7 mouse cellular contexts compared by ENCODE assay signal in the genomic region with DNA sequence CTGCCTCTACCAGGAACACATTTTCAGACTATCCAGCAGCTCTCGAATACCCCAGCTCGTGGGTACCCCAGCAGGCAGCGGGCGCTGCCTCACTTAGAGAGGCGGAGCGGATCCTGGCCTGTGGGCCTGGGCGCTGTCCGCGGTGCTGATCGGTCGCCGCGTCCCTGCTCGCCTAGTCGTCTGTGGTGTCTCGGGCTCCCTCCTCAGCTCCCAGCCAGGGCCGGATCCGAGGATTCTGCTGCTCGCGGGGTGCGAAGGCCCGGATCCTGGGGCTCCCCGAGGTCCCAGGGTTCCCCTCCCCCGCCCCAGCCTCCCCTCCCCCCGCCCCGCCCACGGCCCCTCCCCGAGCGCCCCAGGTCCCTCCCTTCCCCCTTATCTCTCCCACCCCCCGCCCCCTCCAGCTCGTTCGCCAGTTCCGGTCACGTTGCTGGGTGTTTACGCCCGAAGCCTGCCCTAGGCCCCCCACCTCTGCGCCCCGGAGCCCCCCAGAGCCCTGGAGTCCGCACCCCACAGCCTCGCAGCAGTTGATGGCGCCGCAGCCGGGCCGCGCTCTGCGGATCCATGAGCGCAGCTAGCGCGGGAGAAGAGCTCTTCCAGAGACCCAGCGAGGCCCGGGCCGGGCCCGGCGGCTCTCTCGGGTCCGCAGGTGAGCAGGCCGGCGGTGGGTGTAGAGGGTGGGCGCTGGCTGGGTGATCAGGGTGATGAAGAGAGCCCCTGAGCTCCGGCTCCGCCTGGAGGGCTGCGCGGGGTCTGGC. TPM values are rescaled to one million over a fixed set of nuclear protein-coding genes. Genes with fewer than 3 reads are reported as not detected.
DNase-seq lines count a peak whose midpoint lies in the region; ATAC-seq lines count a peak whose summit lies in the region.

Ccdc92b (plus strand) TSS at position 405 of the 755 bp plus-strand sequence.

- H3K9ac ChIP-seq in intestine, embryonic 16.5 days (ENCODE audit: low read depth, low read length) = no peak within 1 kb of the TSS
- peak within 1 kb of the TSS; percentile 80 for H3K9ac ChIP-seq in midbrain, embryonic 13.5 days (replicated peaks)

- peaks cover 18% of the 10 kb centered on the region for H3K27me3 ChIP-seq in intestine, embryonic 16.5 days (replicated peaks; ENCODE audit: control insufficient read depth, insufficient read depth, low read length)
- peaks cover 51% of the 10 kb centered on the region for H3K27me3 ChIP-seq in limb, embryonic 10.5 days (ENCODE audit: low read depth, poor library complexity, severe bottlenecking)
- peaks cover 34% of the 10 kb centered on the region for H3K27me3 ChIP-seq in midbrain, embryonic 13.5 days

- H3K4me1 ChIP-seq in intestine, embryonic 16.5 days (ENCODE audit: control insufficient read depth, insufficient read depth, low read length) = peaks cover 13% of the 10 kb centered on the region; the same call in 1 of the 2 replicates
- H3K4me1 ChIP-seq in limb, embryonic 10.5 days = peaks cover 11% of the 10 kb centered on the region
- H3K4me1 ChIP-seq in midbrain, embryonic 13.5 days (replicated peaks) = peaks cover 10% of the 10 kb centered on the region

- H3K4me3 ChIP-seq in intestine, embryonic 16.5 days (ENCODE audit: low read length) = peak within 1 kb of the TSS; percentile 33
- peak within 1 kb of the TSS; percentile 47 for H3K4me3 ChIP-seq in limb, embryonic 10.5 days
- peak within 1 kb of the TSS; percentile 71 for H3K4me3 ChIP-seq in midbrain, embryonic 13.5 days (replicated peaks)

- peak; percentile 82 for ATAC-seq in intestine, embryonic 16.5 days
- peak; percentile 87 for ATAC-seq in midbrain, embryonic 13.5 days

- WGBS in intestine, embryonic 16.5 days = 1% methylated on average over 55 of the region's 63 CpGs
- WGBS in limb, embryonic 10.5 days = under 1% methylated on average over 57 of the region's 63 CpGs
- WGBS in midbrain, embryonic 13.5 days = under 1% methylated on average over 56 of the region's 63 CpGs

- H3K27ac ChIP-seq in intestine, embryonic 16.5 days (ENCODE audit: low read length) = no peak within 1 kb of the TSS
- H3K27ac ChIP-seq in limb, embryonic 10.5 days = no peak within 1 kb of the TSS
- H3K27ac ChIP-seq in midbrain, embryonic 13.5 days = no peak within 1 kb of the TSS

- peak within 1 kb of the TSS; percentile 58 for H3K4me2 ChIP-seq in intestine, embryonic 16.5 days (ENCODE audit: low read depth, low read length)
- H3K4me2 ChIP-seq in midbrain, embryonic 13.5 days (replicated peaks) = peak within 1 kb of the TSS; percentile 79

- DNase-seq in adrenal gland, postnatal 14 days = peak; percentile 91
- peak; percentile 89 for DNase-seq in embryo, embryonic 9.5 days (ENCODE audit: extremely low spot score)
- peak; percentile 70 to 87 for DNase-seq in gastrocnemius, postnatal 4 days (ENCODE audit: low spot score in 2 of 2)
- peak; percentile 96 for DNase-seq in limb, embryonic 10.5 days (ENCODE audit: low spot score)
- peak; percentile 64 for DNase-seq in spleen, adult 12 weeks (ENCODE audit: low spot score)

- no peaks in the 10 kb centered on the region for H3K36me3 ChIP-seq in intestine, embryonic 16.5 days (ENCODE audit: control insufficient read depth, insufficient read depth, low read length)
- H3K36me3 ChIP-seq in limb, embryonic 10.5 days = no peaks in the 10 kb centered on the region
- no peaks in the 10 kb centered on the region for H3K36me3 ChIP-seq in midbrain, embryonic 13.5 days

- no peaks in the 10 kb centered on the region for H3K9me3 ChIP-seq in intestine, embryonic 16.5 days (ENCODE audit: control insufficient read depth, low read length)
- no peaks in the 10 kb centered on the region for H3K9me3 ChIP-seq in limb, embryonic 10.5 days (replicated peaks)
- H3K9me3 ChIP-seq in midbrain, embryonic 13.5 days = no peaks in the 10 kb centered on the region

RNA-seq across cellular contexts. Expression of gene Ccdc92b, which starts in this region (rescaled TPM):
- 2.9 and 3.1 TPM in 2 replicates for total RNA-seq in adrenal gland, postnatal 14 days (2021)
- total RNA-seq in gastrocnemius, postnatal 4 days (2021) = under 1 TPM; 0.41 to 0.49 TPM
- polyA plus RNA-seq in intestine, embryonic 16.5 days (2015; fragmentation: Nextera tagmentation; extraction: Ambion mirVana) = 0.29 and 0.53 TPM in 2 replicates
- 0.24 and 0.51 TPM in 2 replicates for polyA plus RNA-seq in limb, embryonic 10.5 days (2016; fragmentation: Nextera tagmentation; extraction: Ambion mirVana)
- 1.7 and 1.8 TPM in 2 replicates for polyA plus RNA-seq in midbrain, embryonic 13.5 days (2015; fragmentation: Nextera tagmentation; extraction: Ambion mirVana)

Comparison
In these comparisons a context has a peak if more than half of its experiments do, and no peak if none do; other contexts are left out.
1. Peak in DNase-seq in gastrocnemius, postnatal 4 days; RNA of the gene not detected or under 1 TPM.
2. Peak in ATAC-seq, H3K4me3 ChIP-seq and H3K4me2 ChIP-seq in intestine, embryonic 16.5 days; RNA of the gene not detected or under 1 TPM.
3. Peak in DNase-seq and H3K4me3 ChIP-seq in limb, embryonic 10.5 days; RNA of the gene not detected or under 1 TPM.